Mouse (Mus musculus): ENCODE results near the gene Stk31. TPM values are rescaled to one million over a fixed set of nuclear protein-coding genes. Genes with fewer than 3 reads are reported as not detected.

Stk31 gene
- not detected for total RNA-seq (2023)

GRCm38 (mm10) chr6:49395316-49395715, at the start of gene Stk31:
Gene Stk31 (plus strand): TSS chr6:49395604.

DNA sequence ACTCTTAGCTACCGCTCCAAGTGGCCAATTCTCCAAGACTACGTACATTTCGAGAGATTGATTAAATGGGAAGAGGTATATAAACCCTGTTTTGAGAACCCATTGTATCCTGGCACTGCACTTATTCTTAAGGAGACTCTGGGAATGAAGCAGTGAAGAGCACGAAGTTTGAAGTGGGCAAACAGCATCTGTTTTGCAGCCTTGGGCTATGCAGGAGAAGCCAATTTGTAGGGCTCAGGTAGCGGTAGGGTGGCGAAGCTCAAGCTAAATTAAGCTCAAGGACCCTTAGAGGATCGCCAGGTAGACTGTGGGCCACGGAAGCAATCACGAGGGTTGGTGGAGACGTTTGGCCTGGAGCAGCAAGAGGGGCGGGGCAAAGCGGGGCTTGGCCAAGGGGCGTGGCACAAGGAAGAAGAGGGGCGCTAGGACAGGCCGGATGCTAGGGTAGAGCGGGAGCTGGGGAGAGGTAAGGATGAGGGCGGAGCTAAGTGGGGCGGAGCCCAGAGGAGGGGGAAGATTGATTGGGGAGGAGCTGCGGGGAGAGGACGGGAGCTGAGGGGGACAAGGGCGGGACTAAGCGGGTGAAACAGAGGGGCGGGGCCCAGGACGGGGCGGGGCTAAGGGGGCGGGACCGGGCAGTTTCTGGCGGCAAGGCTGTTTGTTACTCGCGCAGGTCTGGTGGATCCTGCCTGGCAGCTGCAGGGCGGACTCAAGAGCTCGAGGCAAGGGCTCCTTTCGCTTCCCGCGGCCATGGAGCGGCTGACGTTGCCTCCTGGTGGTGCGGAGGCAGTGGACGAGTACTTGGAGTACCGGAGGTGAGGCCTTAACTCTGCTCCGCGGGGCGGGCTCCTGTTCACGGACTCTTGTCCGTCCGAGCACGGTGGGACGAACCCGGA, 28.0 kb upstream of the Stk31 start, which contains the start of gene Fam221a:
TSS of gene Fam221a (plus strand) at position 581 of the 896 bp plus-strand sequence.

Other genes starting within 250 kb of the Stk31 start
- under 1 TPM in 1 of 2 experiments, not detected in 1; 0.13 TPM for gene Igf2bp3, start 180.6 kb upstream of the Stk31 start, total RNA-seq (2023)
- gene Tra2a, start 131.6 kb upstream of the Stk31 start, total RNA-seq (2023) = 100 to 1,000 TPM; 146 to 170 TPM
- 10 to 100 TPM; 16.8 to 17.8 TPM for gene Ccdc126, start 76.3 kb upstream of the Stk31 start, total RNA-seq (2023)
- gene Fam221a, start 27.9 kb upstream of the Stk31 start, total RNA-seq (2023) = 1 to 10 TPM; 3.6 to 4.7 TPM

All from neutrophil, adult 83 days (primary cell).